Mouse (Mus musculus): ENCODE measurements around the gene Dnm3. TPM values are rescaled to one million over a fixed set of nuclear protein-coding genes. Genes with fewer than 3 reads are reported as not detected.

Gene Dnm3
- total RNA-seq, 2 experiments from 2014 or later = 5.3 to 8.6 TPM

DNA sequence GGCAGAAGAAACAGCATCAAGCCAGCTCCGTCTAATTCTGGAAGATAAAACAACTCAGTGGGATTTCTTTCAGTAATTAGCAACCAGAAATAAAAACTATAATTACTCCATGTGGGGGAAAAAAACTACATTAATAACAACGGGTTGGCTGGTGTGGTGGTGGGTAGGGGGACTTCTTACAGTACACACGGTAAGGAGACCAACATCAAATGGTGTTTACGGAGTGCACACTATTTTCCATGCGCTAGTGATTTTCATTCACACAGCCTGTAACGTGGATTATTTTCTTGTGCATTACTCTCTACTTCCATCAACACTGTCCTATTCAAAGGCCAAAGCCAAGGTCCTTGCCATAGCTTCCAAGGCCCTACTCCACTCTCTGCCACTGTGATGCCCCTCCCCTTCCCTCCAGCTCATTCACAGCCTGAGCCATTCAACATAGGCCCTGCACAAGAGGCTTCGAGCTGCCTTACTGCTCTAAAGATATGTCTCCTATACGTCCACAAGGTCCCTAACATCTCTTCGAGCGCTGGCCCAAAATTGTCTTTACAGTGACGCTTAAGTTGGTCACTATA is 203.1 kb downstream of the Dnm3 start:
- DNase-seq = no peak
- intact Hi-C loops (cut with DNase I) = no loop called here

DNA sequence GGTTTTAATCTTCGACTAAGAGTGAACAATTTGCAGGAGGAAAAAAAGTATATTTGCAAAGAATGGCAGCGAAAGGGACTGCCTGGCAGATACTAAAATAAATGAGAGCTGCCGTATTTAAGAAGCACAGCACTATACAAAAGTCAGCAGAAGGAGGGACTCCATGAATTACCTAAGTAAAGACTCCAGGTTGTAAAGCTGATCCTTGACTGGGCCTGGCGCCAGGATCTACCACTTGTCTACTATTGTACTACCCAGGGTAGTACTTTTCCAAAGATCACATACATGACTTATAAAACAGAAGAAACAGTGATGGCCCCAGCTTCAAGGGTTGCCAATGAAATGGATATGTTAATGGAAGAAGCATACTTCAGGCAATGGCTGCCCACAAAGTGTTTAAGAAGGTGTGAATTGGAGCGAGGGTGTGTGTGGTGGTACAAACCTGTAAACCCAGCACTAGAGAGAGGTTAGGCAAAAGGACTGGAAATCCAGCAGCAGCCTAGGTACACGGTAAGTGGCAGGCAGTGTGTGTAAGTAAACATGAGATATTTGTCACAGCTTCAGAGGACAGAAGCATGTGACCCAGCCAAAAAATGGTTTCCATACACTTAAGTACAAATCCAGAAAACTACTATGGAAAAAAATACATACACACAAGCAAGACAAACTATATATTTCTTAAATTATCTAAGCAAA is 220.8 kb downstream of the Dnm3 start:
- intact Hi-C loops (cut with DNase I) = no loop called here
- DNase-seq = no peak

DNA sequence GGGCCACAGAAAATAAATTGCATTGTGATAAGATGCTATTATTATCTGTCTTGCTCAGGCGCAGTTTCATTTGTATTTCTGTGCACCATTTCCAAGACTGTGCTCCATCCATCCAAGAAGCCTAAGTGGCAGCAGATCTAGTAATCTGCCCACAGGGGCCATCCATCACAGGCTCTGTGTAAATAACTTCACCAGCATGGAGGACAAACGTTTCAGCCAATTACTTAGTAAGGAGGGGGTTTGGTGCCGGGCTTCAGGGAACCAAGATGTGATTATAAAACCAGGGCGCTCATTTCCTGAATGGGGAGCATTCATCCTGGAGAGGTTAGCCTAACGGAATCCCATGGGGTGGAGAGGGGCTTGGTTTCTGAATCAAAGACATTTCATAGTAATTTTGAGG is 222.9 kb downstream of the Dnm3 start:
- intact Hi-C loops (cut with DNase I) = no loop called here
- no peak for DNase-seq

DNA sequence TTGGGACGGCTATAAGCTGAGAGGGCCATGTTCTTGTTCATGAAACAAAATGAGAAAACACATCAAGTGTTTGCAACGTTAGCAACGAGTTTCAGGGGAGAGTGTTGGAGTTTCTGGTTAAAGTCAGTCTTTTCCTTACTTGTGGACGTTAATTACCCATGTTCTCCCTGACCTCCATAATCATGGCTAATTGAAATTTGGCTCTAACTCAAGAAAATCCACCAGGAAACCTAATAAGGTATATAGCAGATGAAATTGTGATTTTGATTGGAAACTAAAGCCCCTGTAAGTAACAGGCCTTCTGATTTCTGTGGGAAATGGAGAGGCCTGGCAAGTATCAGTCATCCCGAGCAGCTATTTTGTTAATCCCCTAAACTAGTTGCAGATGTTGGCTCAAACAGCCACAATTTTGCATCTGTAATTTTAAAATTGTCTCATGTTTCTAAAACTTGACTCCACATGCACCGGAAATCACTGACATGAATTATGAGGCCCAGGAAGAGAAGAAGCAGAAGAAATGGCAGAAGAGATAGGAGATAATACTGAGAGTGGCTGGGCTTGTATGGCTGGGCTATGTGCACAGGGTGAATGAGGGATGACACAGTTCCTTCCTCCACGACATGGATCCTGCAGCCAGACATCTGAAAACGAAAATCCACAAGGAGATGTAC is 223.7 kb downstream of the Dnm3 start:
- intact Hi-C loops (cut with DNase I) = no loop called here
- DNase-seq = no peak

DNA sequence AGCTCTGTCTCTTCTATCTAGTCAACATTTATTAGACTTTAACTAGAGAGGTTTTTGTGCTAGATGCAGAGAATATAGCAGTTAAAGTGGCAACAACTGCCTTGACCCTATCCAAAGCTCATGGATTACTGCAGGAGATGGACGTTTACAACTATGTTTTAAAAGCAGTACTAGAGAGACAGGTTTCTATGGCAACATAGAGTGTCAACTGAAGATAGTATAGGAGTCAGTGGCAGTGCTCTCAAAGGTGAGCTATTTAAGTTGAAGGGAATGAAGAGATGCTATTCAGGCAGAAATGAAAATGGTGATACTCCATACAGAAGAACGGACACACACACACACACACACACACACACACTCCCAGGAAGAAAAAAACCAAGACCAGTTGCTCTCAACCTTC is 225.0 kb downstream of the Dnm3 start:
- DNase-seq = no peak

DNA sequence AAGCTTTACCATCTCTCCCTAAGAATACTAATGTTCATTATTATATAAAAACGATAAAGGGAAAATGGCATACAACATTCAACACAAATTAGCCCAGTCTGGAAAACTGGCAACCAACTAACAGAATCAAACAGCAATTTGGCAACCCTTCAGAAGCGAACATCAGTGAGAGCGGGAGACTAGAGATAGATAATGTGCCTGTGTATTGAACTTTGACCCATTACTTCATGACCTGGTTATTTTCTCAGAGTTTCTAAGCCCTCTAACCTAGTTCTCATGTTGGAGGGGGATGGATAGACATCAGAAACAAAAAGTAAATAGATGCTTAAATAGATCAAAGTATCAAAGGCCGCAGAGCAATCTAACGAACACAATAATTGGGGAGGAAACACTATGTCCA is 230.6 kb downstream of the Dnm3 start:
- intact Hi-C loops (cut with DNase I) = no loop called here
- no peak for DNase-seq

More for the DNA sequence above, 225.0 kb downstream of the Dnm3 start:
- intact Hi-C loops (cut with DNase I) = no loop called here

DNA sequence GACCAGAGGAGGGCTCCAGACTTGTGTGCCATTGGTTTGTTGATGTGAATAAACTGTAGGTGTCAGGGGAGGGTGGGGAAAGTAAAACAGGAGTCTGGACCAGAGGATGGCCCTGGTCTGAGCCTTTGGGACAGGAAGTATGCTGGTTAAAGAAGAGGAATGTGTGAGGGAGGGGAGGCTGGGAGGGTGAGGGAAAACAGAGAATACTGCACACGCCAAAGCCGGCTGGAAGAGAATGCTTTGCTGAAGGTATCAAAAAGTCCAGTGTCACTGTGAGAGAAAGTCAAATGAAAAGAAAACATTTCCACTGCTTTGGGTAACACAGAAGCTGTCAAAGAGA is 234.2 kb downstream of the Dnm3 start:
- no peak for DNase-seq
- intact Hi-C loops (cut with DNase I) = no loop called here

DNA sequence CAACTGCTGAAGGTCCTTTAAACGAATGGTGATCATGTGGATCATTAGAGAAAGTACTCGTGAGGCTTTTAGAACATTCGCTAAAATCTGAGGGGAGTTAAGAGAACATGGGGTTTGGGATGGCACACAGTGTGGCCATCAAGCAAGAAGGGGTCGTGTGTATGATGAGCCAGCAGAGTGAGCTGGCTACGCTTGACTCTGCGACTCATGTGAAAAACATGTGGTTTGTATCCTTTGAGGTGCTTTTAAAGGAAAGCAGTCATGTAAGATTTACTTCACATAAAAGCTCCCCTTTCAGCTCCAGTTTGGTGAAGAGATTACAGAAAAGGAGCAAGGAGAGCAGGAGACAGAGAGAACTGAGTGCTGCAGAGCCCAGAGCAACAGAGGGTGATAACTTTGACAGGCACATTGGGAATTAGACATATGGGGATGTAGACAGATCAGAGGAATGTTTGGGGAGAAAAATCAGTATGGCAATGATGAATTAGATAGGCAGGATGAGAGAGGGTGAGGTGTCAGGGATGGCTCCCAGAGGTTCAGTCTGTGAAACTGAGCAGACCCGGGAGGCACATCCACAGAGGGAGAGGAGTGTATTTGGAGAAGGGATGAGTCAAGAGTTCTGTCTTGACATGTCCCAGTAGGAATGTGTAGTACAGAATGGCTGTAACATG is 234.7 kb downstream of the Dnm3 start:
- no peak for DNase-seq
- intact Hi-C loops (cut with DNase I) = no loop called here

DNA sequence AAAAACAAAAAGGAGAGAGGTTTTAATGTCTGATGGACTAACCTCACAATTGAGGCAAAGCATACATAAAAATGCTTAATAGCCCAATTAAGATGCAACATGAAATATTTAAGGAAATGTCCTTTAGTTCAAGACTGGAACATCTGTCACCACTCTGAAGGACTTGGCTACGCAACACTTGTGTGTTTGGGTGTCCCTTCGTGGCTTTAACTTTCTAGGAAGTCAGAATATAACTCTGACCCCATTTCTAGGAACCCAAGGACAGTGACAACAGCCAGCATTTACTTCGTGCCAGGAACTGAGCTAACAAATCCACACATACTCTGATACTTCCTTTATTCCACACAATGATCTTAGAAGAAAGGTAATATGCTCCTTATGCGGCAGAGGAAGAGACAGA is 237.1 kb downstream of the Dnm3 start:
- intact Hi-C loops (cut with DNase I) = no loop called here
- DNase-seq = no peak

DNA sequence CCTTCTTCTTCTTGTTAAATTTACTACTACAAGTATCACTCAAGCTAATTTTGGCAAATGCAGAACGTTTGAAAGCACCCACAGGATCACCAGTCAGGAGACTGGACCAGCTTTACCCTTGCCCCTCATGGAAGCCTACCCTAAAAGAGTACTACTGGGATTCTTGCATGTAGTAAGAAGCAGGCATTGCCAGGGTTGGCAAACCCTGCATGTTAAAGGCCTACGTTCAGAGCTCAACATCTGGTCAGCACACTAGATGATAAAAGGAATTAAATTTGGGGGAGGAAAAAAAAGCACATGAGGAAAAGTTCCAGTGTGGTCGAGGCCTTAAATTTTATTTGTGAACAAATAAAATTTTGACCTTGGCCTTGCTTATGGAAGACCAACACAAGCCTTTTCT is 239.2 kb downstream of the Dnm3 start:
- DNase-seq = no peak
- intact Hi-C loops (cut with DNase I) = no loop called here

DNA sequence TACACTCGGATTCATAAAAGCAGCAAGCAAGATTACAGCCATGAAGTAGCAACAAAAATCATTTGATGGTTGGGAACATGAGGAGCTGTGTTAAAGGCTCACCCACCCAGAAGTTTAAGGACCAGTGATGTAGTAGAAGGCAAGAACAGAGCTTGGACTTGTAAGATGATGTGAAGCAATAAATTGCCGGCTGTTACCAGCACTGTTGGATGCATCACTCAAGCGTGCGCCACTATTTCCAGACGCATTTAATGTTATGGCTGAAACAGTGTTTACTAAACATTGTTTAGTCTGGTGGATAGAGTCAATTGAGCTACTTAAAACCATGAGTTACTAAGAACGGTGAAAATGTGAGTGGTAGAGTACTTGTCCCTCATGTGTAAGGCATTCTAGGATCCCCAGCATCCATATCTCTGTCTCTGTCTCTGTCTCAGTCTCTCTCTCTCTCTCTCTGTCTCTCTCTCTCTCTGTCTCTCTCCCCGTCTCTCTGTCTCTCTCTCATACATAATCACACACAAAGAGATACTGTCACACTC is 241.1 kb downstream of the Dnm3 start:
- intact Hi-C loops (cut with DNase I) = no loop called here
- no peak for DNase-seq

DNA sequence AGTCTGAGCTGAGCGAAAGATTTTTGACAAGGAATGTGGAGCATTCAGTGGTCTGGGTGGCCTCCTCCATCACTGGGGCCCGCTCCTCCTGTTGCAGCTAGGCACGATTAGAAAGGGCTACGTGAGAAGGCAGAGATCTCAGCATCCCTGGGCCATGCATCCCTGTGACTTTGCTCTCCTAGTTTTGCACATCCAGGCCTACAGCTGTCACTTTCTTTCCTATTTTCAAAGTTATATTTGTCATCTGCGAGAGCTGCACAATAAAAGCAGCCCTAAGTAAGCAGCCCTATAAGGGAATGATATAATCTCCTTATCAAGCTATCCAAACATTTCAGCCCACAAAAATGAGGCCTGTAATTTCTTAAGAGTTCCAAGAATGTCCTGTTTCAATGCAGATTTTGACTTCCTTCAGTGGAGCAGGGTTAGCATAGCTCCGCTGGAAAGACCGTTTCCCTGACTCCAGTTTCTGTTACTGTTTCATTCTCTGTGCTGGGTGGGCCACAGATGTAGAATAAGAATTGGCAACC is 252.2 kb downstream of the Dnm3 start:
- DNase-seq = no peak
- intact Hi-C loops (cut with DNase I) = no loop called here

DNA sequence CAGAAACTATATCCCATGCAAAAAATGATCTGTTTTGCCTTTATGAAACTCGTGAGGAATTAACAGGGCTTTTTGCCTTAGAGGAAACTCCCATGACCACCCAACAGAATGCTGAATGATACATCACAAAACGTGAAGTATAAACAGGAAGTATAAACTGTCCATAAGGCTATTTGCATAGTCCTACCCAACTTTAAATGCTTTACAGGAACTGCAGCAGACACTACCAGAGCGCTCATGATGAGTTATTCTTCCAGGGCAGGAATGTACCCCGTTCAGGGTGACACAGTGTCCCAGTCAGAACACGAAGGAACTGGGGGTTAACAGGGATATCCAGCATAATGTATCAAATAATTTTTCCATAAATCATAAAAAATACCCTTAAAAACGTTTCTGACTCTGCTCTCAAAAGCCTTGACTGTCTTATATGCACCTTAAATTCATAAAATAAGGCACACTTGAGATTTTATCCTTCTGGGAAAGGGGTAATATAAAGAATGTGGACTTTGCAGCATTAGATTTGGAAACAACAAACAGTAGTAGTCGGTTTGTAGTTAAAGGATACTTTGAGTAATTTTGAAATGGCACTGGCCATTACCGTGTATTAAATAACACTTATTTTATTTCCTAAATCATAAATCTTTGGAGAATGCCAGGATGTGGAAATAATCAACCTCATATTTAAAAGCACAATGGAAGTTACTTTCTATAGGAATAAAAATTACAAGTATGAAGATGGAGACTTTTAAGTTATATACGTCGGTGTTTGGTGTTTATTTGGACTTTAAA is 252.8 kb downstream of the Dnm3 start:
- DNase-seq = no peak
- intact Hi-C loops (cut with DNase I) = no loop called here

DNA sequence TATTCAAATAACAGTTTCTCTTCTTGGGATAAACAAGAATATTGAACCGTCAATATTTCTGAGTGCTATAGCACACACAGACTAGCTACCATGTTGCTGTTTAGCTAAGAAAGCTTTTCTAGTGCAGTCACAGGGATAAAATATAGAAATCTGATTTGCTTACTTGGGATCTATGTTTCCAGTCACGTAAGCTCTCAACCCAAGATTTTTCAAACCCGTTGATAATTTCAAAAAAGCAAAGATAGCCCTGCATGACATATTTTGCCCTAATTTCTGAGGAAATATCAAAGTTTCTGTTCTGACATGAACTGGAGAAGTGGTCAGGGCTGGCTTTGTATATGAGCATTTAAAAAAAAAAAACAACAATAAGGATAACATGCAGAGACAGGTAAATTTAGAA is 253.8 kb downstream of the Dnm3 start:
- no peak for DNase-seq
- intact Hi-C loops (cut with DNase I) = no loop called here

DNA sequence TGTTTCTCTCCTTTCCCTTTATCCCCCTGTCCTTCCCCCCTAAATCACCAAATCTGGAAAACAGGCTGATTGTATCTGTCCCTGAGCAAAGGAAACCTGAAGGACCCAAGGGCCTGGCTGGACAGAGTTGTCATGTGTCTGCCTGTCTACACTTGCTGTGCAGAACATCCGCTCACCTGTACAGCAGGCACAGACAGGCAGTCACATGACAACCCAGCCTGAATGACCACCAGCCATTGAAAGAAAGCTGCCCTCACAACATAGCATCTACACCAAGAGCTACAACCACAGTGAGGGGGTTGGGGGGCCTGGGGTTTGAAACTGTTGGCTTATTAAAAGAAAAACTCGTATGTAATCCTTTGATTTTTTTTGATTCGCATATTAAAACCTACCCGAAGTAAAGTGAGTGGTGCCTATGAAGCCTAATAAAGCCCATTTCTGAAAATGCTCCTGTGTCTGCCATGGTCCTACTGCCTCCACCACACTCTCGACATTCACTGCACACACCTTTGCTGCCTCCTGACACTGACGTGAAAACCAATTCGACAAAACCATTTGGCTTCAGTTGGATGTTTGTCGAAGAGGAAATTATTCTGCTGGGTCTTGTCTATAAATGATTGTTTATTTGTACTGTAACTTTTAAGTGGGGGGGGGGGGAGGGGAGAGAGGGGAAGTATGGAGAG is 254.4 kb downstream of the Dnm3 start:
- DNase-seq = no peak
- intact Hi-C loops (cut with DNase I) = no loop called here

DNA sequence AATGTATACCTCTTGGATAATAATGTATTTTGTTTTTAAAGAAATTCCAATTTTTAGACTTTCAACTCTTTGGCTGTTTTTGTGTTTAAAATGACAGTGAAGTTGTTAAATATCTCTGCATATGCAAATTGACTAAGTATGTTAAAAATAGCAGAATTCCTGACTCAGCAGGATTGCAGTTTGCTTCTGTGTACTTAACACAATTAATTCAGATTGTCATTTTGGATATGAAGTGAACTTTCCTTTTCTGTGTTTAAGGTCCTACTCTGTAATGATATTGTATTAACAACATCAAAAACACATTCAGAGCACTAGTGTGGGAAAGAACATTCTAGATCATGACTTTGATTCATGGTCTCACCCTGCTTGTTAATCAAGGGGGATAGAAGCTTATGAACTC is 255.5 kb downstream of the Dnm3 start:
- DNase-seq = no peak
- intact Hi-C loops (cut with DNase I) = no loop called here

DNA sequence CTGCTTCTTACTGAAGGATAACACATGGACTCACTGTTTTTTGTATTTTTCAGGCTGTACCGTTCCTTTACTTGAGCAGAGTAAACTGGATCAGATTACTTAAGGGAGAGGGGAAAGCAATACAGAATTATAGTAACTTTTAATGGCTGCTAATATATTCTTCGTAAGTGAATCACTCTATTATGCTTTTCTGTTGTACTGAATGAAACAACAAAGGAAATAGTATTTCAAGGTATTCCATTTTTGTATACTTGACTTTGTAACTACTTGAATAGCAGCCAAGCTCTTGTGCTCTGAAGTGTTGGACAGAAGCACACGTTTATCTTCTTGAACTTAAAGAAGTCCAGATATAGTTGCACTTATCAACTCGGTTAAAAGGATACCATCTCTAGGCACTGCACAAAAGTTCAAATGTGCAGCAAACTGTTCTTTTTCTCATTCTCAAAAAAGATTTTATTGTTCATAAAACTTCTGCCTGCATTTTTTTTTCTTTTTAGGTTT is 256.0 kb downstream of the Dnm3 start:
- intact Hi-C loops (cut with DNase I) = no loop called here
- no peak for DNase-seq

DNA sequence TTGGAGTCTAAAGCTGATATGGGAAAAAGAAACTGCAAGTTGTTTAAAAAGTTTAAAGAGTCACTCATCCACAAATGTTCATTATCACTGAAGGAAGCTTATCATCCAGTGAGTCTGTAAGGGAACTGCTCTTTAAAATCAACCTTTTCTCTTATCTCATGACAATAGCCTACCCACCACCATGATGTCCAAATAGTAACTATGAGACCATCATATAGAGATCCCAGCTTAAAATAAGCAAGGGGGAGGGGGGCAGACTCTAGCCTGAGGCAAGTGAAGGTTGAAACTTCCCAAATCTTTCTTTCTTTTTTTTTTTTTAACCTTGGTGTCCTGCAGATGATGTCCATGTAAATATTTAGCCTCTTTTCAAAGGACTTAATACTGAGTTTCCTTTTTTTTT is 256.9 kb downstream of the Dnm3 start:
- no peak for DNase-seq
- intact Hi-C loops (cut with DNase I) = no loop called here

DNA sequence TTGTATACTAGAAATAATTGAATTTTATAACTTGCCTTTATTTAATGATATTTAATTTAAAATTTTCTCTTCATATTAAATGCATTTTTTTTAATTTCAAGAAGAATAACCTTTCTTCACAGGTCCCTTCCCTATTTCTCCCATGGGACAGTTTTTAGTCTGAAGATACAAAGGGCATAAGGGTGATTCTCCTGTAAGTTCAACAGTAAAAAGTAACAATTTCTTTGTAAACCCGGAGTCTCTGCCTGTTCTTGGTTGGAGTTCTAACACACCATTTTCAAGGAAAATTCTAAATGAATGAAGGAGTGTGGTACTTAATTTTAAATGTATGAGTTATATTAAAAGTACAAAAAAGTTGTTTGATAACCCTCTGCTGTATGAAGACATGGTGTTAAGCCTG is 258.1 kb downstream of the Dnm3 start:
- DNase-seq = no peak
- intact Hi-C loops (cut with DNase I) = no loop called here

Measured in gastrocnemius, postnatal 36 days (tissue).